Mouse (Mus musculus): ENCODE results near the gene Cdkn1c. TPM values are rescaled to one million over a fixed set of nuclear protein-coding genes. Genes with fewer than 3 reads are reported as not detected.

Cdkn1c gene
- polyA plus RNA-seq, 1 experiment from 2014 or later, result 185 TPM

GRCm38 (mm10) chr7:143438965-143439364 is 21.9 kb downstream of the Cdkn1c start:
- DNase-seq (ENCODE audit: low spot score), result no peak
- TF ChIP-seq EP300 (optimal IDR thresholded peaks at IDR 0.05) (no peak), CTCF (IDR thresholded peaks at IDR 0.05; ENCODE audit: low read depth) (no peak)
- Histone ChIP-seq H3K36me3 (ENCODE audit: control insufficient read depth, insufficient read depth, low read length) (no peaks in the 10 kb centered on the region), H3K9ac (ENCODE audit: low read length) (no peak overlapping the region), H3K4me2 (replicated peaks; ENCODE audit: low read depth) (no peak overlapping the region), H3K4me1 (replicated peaks; ENCODE audit: control insufficient read depth, insufficient read depth) (peaks cover 2% of the 10 kb centered on the region; the same call in 1 of the 2 replicates), H3K27me3 (ENCODE audit: control insufficient read depth, insufficient read depth, low read length) (no peaks in the 10 kb centered on the region), H3K27ac (replicated peaks) (no peak overlapping the region), H3K4me3 (ENCODE audit: low read depth, low read length) (no peak overlapping the region), H3K9me3 (ENCODE audit: control insufficient read depth, low read length) (no peaks in the 10 kb centered on the region)
- 72% methylated on average over 1 of the region's 1 CpGs for WGBS
- no peak for ATAC-seq (ENCODE audit: low FRiP score, low TSS enrichment)

- Histone ChIP-seq H3K4me3 (ENCODE audit: low read depth, low read length) (peak overlapping the region; percentile 49), H3K36me3 (ENCODE audit: control insufficient read depth, insufficient read depth, low read length) (no peaks in the 10 kb centered on the region), H3K4me2 (replicated peaks; ENCODE audit: low read depth) (peak overlapping the region; percentile 88), H3K9ac (ENCODE audit: low read length) (peak overlapping the region; percentile 71), H3K27me3 (ENCODE audit: control insufficient read depth, insufficient read depth, low read length) (no peaks in the 10 kb centered on the region), H3K4me1 (replicated peaks; ENCODE audit: control insufficient read depth, insufficient read depth) (peaks cover 2% of the 10 kb centered on the region; the same call in 1 of the 2 replicates), H3K9me3 (ENCODE audit: control insufficient read depth, low read length) (no peaks in the 10 kb centered on the region), H3K27ac (replicated peaks) (no peak overlapping the region)
- WGBS, result 3% methylated on average over 52 of the region's 63 CpGs
- ATAC-seq (ENCODE audit: low FRiP score, low TSS enrichment), result peak; percentile 33; the same call in 1 of the 2 replicates
- TF ChIP-seq EP300 (optimal IDR thresholded peaks at IDR 0.05) (no peak), CTCF (IDR thresholded peaks at IDR 0.05; ENCODE audit: low read depth) (no peak)
- DNase-seq (ENCODE audit: low spot score), result peak; percentile 45
These were observed 22.8 kb downstream of the Cdkn1c start for GRCm38 (mm10) chr7:143437894-143438581.

GRCm38 (mm10) chr7:143437231-143437893 is 23.5 kb downstream of the Cdkn1c start:
- no peak for TF ChIP-seq EP300 (optimal IDR thresholded peaks at IDR 0.05)
- no peak for TF ChIP-seq CTCF (IDR thresholded peaks at IDR 0.05; ENCODE audit: low read depth)
- H3K36me3 ChIP-seq (ENCODE audit: control insufficient read depth, insufficient read depth, low read length), result no peaks in the 10 kb centered on the region
- H3K27me3 ChIP-seq (ENCODE audit: control insufficient read depth, insufficient read depth, low read length), result no peaks in the 10 kb centered on the region
- peak overlapping the region; percentile 88 for H3K4me2 ChIP-seq (replicated peaks; ENCODE audit: low read depth)
- H3K4me1 ChIP-seq (replicated peaks; ENCODE audit: control insufficient read depth, insufficient read depth), result peaks cover 2% of the 10 kb centered on the region; the same call in 1 of the 2 replicates
- peak overlapping the region; percentile 49 for H3K4me3 ChIP-seq (ENCODE audit: low read depth, low read length)
- H3K9me3 ChIP-seq (ENCODE audit: control insufficient read depth, low read length), result no peaks in the 10 kb centered on the region
- 37% methylated on average over 18 of the region's 18 CpGs for whole genome bisulfite sequencing
- no peak overlapping the region for H3K27ac ChIP-seq (replicated peaks)
- H3K9ac ChIP-seq (ENCODE audit: low read length), result peak overlapping the region; percentile 71
- peak; percentile 44; the same call in 1 of the 2 replicates for ATAC-seq (ENCODE audit: low FRiP score, low TSS enrichment)
- no peak for DNase-seq (ENCODE audit: low spot score)

- ATAC-seq (ENCODE audit: low FRiP score, low TSS enrichment), result no peak
These were observed 27.5 kb downstream of the Cdkn1c start for GRCm38 (mm10) chr7:143433331-143433730.

GRCm38 (mm10) chr7:143432631-143433030 is 28.2 kb downstream of the Cdkn1c start:
- no peak overlapping the region for H3K4me3 ChIP-seq (ENCODE audit: low read depth, low read length)
- no peak overlapping the region for H3K4me2 ChIP-seq (replicated peaks; ENCODE audit: low read depth)
- WGBS, result 71% methylated on average over 1 of the region's 1 CpGs
- no peak overlapping the region for H3K9ac ChIP-seq (ENCODE audit: low read length)
- no peaks in the 10 kb centered on the region for H3K36me3 ChIP-seq (ENCODE audit: control insufficient read depth, insufficient read depth, low read length)
- H3K27ac ChIP-seq (replicated peaks), result no peak overlapping the region
- no peak for ATAC-seq (ENCODE audit: low FRiP score, low TSS enrichment)
- TF ChIP-seq EP300 (optimal IDR thresholded peaks at IDR 0.05), result no peak
- no peak for TF ChIP-seq CTCF (IDR thresholded peaks at IDR 0.05; ENCODE audit: low read depth)
- no peaks in the 10 kb centered on the region for H3K9me3 ChIP-seq (ENCODE audit: control insufficient read depth, low read length)
- H3K4me1 ChIP-seq (replicated peaks; ENCODE audit: control insufficient read depth, insufficient read depth), result no peaks in the 10 kb centered on the region
- no peak for DNase-seq (ENCODE audit: low spot score)
- no peaks in the 10 kb centered on the region for H3K27me3 ChIP-seq (ENCODE audit: control insufficient read depth, insufficient read depth, low read length)

More at GRCm38 (mm10) chr7:143433331-143433730, 27.5 kb downstream of the Cdkn1c start:
- Histone ChIP-seq H3K9ac (ENCODE audit: low read length) (no peak overlapping the region), H3K27ac (replicated peaks) (no peak overlapping the region), H3K36me3 (ENCODE audit: control insufficient read depth, insufficient read depth, low read length) (no peaks in the 10 kb centered on the region), H3K9me3 (ENCODE audit: control insufficient read depth, low read length) (no peaks in the 10 kb centered on the region), H3K27me3 (ENCODE audit: control insufficient read depth, insufficient read depth, low read length) (no peaks in the 10 kb centered on the region), H3K4me2 (replicated peaks; ENCODE audit: low read depth) (no peak overlapping the region), H3K4me3 (ENCODE audit: low read depth, low read length) (no peak overlapping the region), H3K4me1 (replicated peaks; ENCODE audit: control insufficient read depth, insufficient read depth) (peaks cover under 1% of the 10 kb centered on the region; the same call in 1 of the 2 replicates)
- DNase-seq (ENCODE audit: low spot score), result no peak
- TF ChIP-seq CTCF (IDR thresholded peaks at IDR 0.05; ENCODE audit: low read depth) (no peak), EP300 (optimal IDR thresholded peaks at IDR 0.05) (no peak)
- WGBS, result 85% methylated on average over 7 of the region's 7 CpGs

All from stomach, postnatal 0 days (tissue).